Mouse (Mus musculus) heart, adult 9 months (tissue): Measurements from ENCODE around the gene Lrrc8c.
"Not testable (repeated sequence)": the region's sequence is repeated elsewhere in the genome, so short reads cannot be mapped to it uniquely, and the experiment has no call there.

ENCODE experiments used
- DNase-seq, 2 experiments: peaks; one replicate each; pipeline ENCODE4 v3.0.0; 2022; ENCODE audit warnings: low spot score in 2 of 2

Lrrc8c gene

GRCm38 (mm10) chr5:105636484-105637191, 117.5 kb downstream of the Lrrc8c start:
- peak; percentile 51 to 67 for DNase-seq

GRCm38 (mm10) chr5:105638266-105638665, 119.1 kb downstream of the Lrrc8c start:
- not testable (repeated sequence) for DNase-seq

GRCm38 (mm10) chr5:105638916-105639315, 119.7 kb downstream of the Lrrc8c start:
- no peak for DNase-seq

GRCm38 (mm10) chr5:105639363-105639762, 120.2 kb downstream of the Lrrc8c start:
- no peak for DNase-seq

- no peak for DNase-seq
Observed at GRCm38 (mm10) chr5:105642517-105642916, 123.3 kb downstream of the Lrrc8c start.

- DNase-seq, result no peak
Observed at GRCm38 (mm10) chr5:105643276-105643675, 124.1 kb downstream of the Lrrc8c start.

- DNase-seq, result no peak
Observed at GRCm38 (mm10) chr5:105644195-105644594, 125.0 kb downstream of the Lrrc8c start.

- no peak for DNase-seq
Observed at GRCm38 (mm10) chr5:105647094-105647493, 127.9 kb downstream of the Lrrc8c start.

GRCm38 (mm10) chr5:105648648-105649287, 129.6 kb downstream of the Lrrc8c start:
- peak in 1 of 2 experiments; percentile 61 for DNase-seq

- peak; percentile 58 to 74 for DNase-seq
Observed at GRCm38 (mm10) chr5:105649514-105650001, 130.4 kb downstream of the Lrrc8c start.

GRCm38 (mm10) chr5:105650728-105651479, 131.7 kb downstream of the Lrrc8c start:
- peak in 1 of 2 experiments; percentile 26 for DNase-seq

- DNase-seq, result no peak
Observed at GRCm38 (mm10) chr5:105651561-105651991, 132.4 kb downstream of the Lrrc8c start.

- DNase-seq, result peak; percentile 66 to 83
Observed at GRCm38 (mm10) chr5:105654237-105655063, 135.3 kb downstream of the Lrrc8c start.

GRCm38 (mm10) chr5:105655100-105655734, 136.0 kb downstream of the Lrrc8c start:
- no peak for DNase-seq

- no peak for DNase-seq
Observed at GRCm38 (mm10) chr5:105661894-105662293, 142.7 kb downstream of the Lrrc8c start.
